Mouse (Mus musculus) retina, postnatal 1 day (tissue): ENCODE results near the gene Cntnap5a.

Source experiments
- DNase-seq: peaks from one replicate; pipeline ENCODE4 v3.0.0-alpha.2; 2012

The Cntnap5a gene

DNA sequence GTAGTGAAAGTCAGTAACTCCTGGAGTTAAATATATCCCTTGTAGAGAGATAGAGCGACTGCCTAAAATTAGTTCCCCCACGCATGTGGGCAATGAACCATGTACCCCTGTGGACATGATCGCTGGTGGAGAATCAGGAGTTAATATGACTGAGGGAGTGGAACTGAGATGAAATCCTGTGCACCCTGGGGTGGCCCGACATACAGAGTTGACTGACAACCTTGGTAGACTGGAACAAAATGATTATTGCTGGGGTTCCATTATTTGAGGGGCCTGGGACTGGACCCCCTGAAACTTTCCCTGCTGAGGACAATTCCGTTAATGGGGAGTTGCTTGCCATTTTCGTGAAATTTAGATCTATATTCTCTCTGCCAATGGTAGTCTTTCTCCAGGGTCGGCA, 683.0 kb downstream of the Cntnap5a start:
- DNase-seq: peak; percentile 4

DNA sequence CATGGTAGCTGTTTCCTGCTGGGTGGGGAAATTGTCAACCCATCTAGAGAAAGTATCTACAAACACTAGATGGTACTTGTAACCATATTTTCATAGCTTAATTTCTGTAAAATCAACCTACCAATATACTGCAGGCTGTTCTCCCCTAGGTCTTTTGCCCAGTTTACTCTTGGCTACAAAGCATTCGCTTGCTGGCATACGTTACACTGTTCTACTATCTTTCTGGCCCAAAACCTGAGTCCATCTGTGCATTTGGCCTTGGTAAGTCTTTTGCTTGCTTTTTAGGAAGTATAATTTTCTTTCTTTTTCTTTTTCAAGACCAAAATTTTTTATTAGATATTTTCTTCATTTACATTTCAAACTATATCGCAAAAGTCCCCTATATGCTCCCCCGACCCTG, 686.3 kb downstream of the Cntnap5a start:
- DNase-seq: no peak

DNA sequence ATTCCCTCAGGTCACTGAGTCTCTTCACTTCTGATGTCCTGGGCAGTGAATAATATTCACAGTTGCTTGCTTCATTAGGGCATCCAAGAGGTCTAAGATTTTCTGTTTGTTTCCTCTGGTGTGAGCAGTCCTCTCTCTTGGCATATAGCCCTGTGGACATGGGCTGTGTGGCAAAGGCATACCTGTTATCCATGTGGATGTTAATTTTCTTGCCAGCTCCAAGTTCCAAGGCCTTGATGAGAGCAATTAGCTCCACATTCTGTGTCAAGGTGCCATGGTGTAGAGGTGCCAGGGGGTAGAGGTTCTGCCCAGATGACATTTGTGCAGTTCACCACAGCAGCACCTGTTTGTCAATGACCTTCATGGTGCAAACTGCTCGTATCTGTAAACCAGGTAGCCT, 689.0 kb downstream of the Cntnap5a start:
- no peak for DNase-seq

GRCm38 (mm10) chr1:116392390-116392789, 707.8 kb downstream of the Cntnap5a start:
- no peak for DNase-seq

DNA sequence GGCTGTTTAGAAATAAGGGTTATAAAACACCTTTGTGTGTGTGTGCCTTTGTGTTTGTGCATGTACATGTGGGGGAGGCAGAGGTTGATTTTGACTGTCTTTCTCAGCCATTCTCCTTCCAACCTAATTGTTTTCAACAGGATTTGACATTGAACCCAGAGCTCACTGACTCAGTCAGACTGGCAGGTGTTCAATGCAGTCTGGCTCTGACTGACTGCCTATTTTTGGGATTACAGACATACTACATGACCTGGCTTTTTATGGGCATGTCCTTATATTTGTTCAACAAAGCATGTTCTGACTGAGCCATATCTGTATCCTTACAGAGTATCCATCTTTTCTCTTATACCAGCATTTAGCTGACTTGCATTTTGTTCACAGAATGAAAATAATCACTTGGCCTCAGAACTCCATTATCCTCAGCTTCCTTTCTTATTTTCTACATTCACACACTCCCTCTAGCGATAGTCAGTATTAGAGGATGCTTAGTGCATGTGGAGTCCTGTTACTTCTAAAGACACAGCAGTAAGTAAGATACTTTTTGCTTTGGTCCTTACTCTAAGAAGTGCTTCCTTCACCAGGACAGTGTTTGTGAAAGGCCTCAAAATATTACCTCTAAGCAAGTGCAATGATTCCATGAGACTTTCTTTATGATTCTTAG, 717.6 kb downstream of the Cntnap5a start:
- peak; percentile 3 for DNase-seq

- DNase-seq: no peak
These were observed 725.3 kb downstream of the Cntnap5a start for GRCm38 (mm10) chr1:116409836-116410235.

GRCm38 (mm10) chr1:116428396-116428795, 743.8 kb downstream of the Cntnap5a start:
- peak; percentile 7 for DNase-seq

DNA sequence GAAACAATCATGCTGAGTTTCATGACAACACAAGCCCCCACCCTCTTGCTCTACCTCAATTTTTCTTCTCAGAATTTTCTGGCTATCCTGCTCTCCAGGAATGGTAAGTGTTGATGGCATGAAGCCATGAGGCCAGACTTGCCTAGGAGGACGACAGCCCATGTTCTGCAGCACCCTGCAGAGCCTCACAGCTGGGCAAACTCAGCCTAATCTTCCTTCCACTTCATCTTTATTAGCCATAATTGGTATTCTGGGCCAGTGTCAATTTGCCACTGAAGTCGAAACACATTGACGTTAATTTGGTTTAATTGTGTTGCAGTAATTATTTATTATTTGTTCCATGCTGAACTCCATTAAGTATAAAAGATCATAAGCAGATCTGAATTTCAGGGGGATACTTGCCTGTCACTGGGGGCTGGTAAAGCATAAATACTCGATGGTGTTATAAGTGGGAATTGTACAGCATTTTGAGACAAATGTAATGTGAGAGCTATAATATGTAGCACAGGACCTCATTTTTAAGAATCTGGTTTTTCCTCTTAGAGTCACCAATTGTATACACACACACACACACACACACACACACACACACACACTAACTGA, 770.7 kb downstream of the Cntnap5a start:
- peak; percentile 86 for DNase-seq

DNA sequence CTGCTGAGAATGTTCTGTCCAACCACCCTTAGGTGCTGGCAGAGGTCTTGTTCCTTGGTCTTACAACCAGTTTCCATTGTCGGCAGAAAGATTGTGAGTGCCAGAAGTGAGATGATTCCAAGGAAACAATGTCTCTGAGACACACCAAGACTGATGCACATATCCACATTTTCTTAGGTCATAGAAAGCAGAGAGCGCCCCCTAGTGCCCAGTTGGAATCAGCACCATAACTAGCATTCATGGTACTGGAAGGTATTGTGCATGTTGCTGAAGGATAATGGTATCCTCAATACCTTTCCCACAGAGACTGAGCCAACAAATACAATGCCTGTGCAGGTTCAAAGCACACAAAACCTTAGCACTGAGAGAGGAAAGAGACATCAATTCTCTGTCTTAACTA, 793.1 kb downstream of the Cntnap5a start:
- DNase-seq: peak; percentile 68

GRCm38 (mm10) chr1:116488780-116489569, 804.4 kb downstream of the Cntnap5a start:
- DNase-seq: peak; percentile 6

DNA sequence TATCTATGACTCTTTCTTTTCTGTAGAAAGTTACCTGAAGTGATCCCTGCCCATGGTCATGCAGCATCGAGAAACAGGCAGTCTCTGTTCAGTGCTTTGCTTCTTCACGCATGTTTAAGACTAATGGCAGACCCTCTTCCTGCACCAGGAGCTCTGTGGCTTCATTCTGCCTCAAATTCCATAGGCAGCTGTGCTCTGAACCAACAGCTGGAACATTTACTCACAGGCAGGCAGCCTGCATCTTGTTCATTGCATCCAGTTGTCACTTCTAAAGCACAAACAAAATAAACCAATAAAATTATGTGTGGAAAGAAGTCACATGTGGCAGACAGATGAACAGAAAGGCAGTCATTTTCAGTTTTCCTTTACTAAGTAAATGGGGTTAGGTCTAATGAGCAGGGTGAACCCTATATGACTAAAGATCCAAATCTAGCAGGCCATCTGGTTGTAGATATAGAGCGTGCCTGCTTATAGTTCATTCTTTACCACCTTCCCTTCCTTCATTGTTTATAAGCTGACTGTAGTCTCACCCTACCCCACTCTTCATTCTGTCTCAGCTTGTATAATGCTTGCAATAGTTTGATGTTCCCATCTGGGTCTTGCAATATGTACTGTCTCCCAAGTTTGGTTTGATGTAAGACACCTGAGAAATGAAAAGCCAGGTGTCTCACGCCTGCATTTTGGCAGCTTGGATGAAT, 893.6 kb downstream of the Cntnap5a start:
- DNase-seq: no peak

- no peak for DNase-seq
These were observed 931.7 kb downstream of the Cntnap5a start for GRCm38 (mm10) chr1:116616272-116616671.
